Mouse (Mus musculus): ENCODE measurements around the gene Chrne.

DNA sequence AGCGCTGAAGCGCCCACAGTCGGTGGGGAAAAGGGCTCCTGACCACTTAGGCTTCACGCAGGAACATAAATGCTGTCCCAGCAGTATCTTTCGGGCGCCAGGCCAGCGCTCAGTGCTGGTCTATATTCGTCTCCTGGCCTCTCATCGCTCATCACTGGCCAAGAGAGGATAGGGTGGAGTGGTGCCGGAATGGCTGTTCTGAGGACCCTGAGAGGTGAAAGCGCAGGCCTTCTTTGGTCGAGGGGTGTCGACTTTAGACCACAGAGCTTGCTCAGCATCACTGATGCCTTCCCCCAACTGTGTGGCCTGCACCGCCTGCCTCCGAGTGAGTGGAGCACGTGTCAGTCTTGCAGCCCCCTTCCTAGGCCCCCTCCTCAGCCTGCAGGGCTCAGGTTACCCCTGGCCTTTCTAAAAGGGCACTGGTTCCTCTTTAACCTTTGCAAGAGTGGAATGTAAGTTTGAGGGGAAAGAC is 37.5 kb upstream of the Chrne start:
- TF ChIP-seq CTCF (IDR thresholded peaks at IDR 0.05; ENCODE audit: insufficient read depth, low read length), result no peak
- TF ChIP-seq POLR2A (IDR thresholded peaks at IDR 0.05; ENCODE audit: borderline replicate concordance, extremely low read depth, low read depth, low read length), result no peak

Measured in lung, adult 2 months (tissue).